Mouse (Mus musculus): ENCODE measurements around the gene Jade2. TPM values are rescaled to one million over a fixed set of nuclear protein-coding genes. Genes with fewer than 3 reads are reported as not detected.

Gene Jade2
- polyA plus RNA-seq, 1 experiment from 2014 or later = 0.78 TPM

DNA sequence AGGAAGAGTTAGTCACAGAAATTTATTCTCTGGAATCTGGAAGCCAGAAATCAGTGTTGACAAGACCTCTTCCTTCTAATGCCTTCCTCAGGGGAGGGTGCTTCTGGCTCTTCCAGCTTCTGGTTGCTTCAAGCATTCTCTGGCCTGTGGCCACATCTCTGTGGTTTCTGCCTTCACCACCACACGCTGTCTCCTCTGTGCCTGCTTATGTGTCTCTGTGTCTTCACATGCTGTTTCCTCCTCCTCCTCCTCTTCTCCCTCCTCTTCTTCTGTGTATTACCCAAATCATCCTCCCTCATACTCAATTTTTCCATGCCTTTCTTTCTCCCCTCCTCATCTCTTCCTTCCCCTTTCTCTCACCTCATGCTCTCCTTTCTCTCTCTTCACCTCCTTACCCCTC, 17.6 kb upstream of the Jade2 start:
- H3K4me1 ChIP-seq = no peaks in the 10 kb centered on the region
- WGBS = 83% methylated on average over 1 of the region's 1 CpGs
- no peaks in the 10 kb centered on the region for H3K9me3 ChIP-seq (replicated peaks)
- H3K4me3 ChIP-seq = no peak overlapping the region
- H3K36me3 ChIP-seq = no peaks in the 10 kb centered on the region
- no peak overlapping the region for H3K27ac ChIP-seq
- no peaks in the 10 kb centered on the region for H3K27me3 ChIP-seq (ENCODE audit: low read depth, poor library complexity, severe bottlenecking)
- DNase-seq (ENCODE audit: low spot score) = no peak

DNA sequence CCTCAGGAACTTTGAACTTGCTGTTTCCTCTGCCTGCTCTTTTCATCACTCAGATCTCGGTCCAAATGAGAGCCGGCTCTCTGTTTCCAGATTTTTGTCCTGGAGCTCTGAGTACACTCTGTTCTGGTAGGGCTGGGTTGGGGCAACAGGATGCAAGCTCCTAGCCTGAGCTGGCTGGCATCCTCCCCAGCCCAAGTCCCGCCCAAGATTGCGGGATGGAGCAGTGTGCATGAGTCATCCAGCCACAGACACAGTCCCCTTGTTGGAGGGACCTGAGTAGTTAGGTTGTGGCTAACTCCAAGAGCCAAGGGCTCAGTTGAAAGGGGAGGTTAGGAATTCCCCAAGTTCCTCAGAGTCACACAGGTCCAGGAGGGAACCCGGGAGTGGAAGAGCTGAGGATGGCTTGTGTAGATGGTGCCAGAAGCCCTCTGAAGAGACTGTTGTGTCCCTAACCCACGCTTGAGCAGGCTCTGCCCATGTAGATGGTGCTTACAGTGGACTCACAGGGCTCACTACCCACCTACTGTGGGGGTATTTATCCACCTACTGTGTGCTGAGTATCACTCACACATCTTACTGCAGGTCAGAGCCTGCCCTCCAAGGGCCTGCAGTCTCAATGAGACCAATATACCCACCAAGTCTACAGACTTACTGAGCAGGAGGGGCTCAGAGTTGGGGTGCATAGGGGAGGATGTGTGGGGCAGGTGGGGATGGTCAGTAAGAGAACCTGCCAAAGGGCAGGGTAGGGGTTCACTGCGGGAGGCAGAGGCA, 17.0 kb upstream of the Jade2 start:
- DNase-seq (ENCODE audit: low spot score) = no peak
- Histone ChIP-seq H3K27me3 (ENCODE audit: low read depth, poor library complexity, severe bottlenecking) (no peaks in the 10 kb centered on the region), H3K4me3 (no peak overlapping the region), H3K27ac (no peak overlapping the region), H3K36me3 (no peaks in the 10 kb centered on the region), H3K4me1 (no peaks in the 10 kb centered on the region), H3K9me3 (replicated peaks) (no peaks in the 10 kb centered on the region)
- 85% methylated on average over 7 of the region's 7 CpGs for WGBS

DNA sequence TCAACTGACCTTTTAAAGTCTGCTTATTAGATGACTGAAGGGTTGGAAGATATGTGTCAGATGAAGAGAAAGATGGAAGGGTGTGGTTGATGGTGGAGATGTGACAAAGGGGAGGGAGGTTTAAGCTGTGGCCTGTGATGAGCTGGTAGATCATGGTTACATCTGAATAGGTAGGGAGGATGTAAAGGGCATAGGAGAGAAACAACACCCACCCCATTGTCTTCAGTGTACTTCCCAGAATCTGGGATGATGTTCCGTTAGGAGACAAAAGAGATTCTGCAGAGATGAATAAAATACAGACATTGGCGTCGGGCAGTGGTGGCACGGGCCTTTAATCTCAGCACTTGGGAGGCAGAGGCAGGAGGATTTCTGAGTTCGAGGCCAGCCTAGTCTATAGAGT, 15.7 kb upstream of the Jade2 start:
- Histone ChIP-seq H3K4me3 (no peak overlapping the region), H3K27me3 (ENCODE audit: low read depth, poor library complexity, severe bottlenecking) (no peaks in the 10 kb centered on the region), H3K27ac (no peak overlapping the region), H3K4me1 (no peaks in the 10 kb centered on the region), H3K9me3 (replicated peaks) (no peaks in the 10 kb centered on the region), H3K36me3 (no peaks in the 10 kb centered on the region)
- DNase-seq (ENCODE audit: low spot score) = no peak
- WGBS = 96% methylated on average over 5 of the region's 5 CpGs

GRCm38 (mm10) chr11:51867261-51867660, 9.8 kb upstream of the Jade2 start:
- DNase-seq (ENCODE audit: low spot score) = no peak
- WGBS = 91% methylated on average over 10 of the region's 10 CpGs

GRCm38 (mm10) chr11:51866020-51866419, 8.6 kb upstream of the Jade2 start:
- Histone ChIP-seq H3K4me1 (no peaks in the 10 kb centered on the region), H3K27me3 (ENCODE audit: low read depth, poor library complexity, severe bottlenecking) (no peaks in the 10 kb centered on the region), H3K9me3 (replicated peaks) (no peaks in the 10 kb centered on the region), H3K36me3 (no peaks in the 10 kb centered on the region), H3K4me3 (no peak overlapping the region), H3K27ac (no peak overlapping the region)
- no peak for DNase-seq (ENCODE audit: low spot score)
- 78% methylated on average over 3 of the region's 3 CpGs for WGBS

More at GRCm38 (mm10) chr11:51867261-51867660, 9.8 kb upstream of the Jade2 start:
- Histone ChIP-seq H3K27ac (no peak overlapping the region), H3K4me3 (no peak overlapping the region), H3K36me3 (no peaks in the 10 kb centered on the region), H3K9me3 (replicated peaks) (no peaks in the 10 kb centered on the region), H3K4me1 (no peaks in the 10 kb centered on the region), H3K27me3 (ENCODE audit: low read depth, poor library complexity, severe bottlenecking) (no peaks in the 10 kb centered on the region)

DNA sequence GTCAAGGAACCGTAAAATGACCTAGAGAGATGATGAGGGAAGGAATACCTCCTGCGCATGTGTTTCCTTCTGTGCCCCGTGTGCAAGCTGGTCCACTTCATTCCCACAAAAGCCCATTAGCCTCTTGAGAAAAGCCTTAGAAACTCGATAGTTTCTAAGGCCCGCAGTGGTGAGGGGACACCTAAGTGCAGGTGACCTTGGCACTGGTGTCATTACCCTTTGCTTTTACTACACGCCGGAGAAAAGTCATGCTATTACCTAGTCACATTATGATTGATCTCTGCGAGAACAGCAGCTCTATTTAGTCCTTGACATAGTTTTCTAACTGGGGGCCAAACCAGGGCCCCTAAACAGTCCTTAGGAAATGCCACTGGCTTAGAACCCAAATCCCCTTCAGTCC, 3.2 kb upstream of the Jade2 start:
- WGBS = 86% methylated on average over 8 of the region's 8 CpGs
- Histone ChIP-seq H3K4me3 (no peak overlapping the region), H3K27me3 (ENCODE audit: low read depth, poor library complexity, severe bottlenecking) (peaks cover 53% of the 10 kb centered on the region), H3K27ac (no peak overlapping the region), H3K4me1 (peaks cover 34% of the 10 kb centered on the region), H3K9me3 (replicated peaks) (no peaks in the 10 kb centered on the region), H3K36me3 (no peaks in the 10 kb centered on the region)
- DNase-seq (ENCODE audit: low spot score) = no peak

DNA sequence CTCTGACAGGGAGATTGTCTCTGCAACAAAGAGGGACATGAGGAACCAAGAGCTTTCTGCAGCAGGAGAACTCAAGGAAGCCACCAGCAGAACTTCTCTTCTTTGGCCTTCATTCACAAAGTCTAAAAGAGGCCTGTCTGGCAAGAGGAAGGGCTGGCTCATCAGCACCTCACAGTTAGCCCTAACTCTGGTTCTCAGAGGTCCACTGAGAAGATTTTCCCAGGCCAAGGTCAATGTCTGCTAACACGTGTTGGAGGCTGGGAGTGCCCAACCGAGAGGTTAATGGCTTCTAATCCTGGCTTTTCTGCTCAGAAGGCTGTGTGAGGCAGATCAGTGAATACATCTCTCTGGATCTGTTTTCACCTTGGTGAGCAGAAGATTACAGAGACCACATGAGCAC, 2.1 kb upstream of the Jade2 start:
- Histone ChIP-seq H3K27ac (no peak overlapping the region), H3K4me3 (no peak overlapping the region), H3K27me3 (ENCODE audit: low read depth, poor library complexity, severe bottlenecking) (peaks cover 60% of the 10 kb centered on the region), H3K9me3 (replicated peaks) (no peaks in the 10 kb centered on the region), H3K36me3 (no peaks in the 10 kb centered on the region), H3K4me1 (peaks cover 45% of the 10 kb centered on the region)
- DNase-seq (ENCODE audit: low spot score) = no peak
- 26% methylated on average over 2 of the region's 2 CpGs for WGBS

GRCm38 (mm10) chr11:51858528-51859051, 1.1 kb upstream of the Jade2 start:
- under 1% methylated on average over 28 of the region's 28 CpGs for WGBS
- Histone ChIP-seq H3K9me3 (replicated peaks) (no peaks in the 10 kb centered on the region), H3K4me1 (peaks cover 49% of the 10 kb centered on the region), H3K4me3 (peak overlapping the region; percentile 74), H3K27me3 (ENCODE audit: low read depth, poor library complexity, severe bottlenecking) (peaks cover 69% of the 10 kb centered on the region), H3K36me3 (no peaks in the 10 kb centered on the region), H3K27ac (peak overlapping the region; percentile 78)
- peak; percentile 64 for DNase-seq (ENCODE audit: low spot score)

DNA sequence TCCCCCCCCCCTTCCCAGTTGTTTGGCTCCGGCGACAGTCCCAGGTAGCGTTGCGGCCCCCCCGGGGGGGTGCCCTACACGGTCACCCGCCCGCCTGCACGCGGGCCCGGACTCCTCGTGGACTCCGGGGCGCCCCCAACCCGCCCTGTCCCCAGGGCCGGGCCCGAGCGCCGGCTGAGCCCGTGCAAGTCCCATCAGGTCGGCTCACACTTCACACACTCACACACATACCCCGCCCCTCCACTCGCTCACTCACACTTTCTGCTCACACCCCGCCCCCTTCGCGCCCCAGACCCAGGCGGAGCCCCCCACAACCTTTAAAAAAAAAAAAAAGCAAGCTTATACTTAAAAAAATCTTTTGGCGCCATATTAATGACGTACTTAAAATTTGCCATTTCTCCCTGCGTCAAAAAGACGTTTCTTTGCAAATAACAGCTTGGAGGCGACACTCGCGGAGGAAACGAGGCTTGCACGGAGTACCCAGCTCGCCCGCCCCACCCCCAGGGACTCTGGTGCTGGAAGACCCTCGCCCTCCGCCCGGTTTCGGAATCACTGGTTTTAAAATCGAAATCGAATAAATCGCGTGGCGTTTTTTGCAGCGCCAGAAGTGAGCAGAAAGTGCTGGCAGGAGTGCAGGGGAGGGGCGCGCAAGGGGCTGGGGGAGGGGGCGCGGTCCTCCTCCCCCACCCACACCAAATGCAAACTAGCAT, 520 bp upstream of the Jade2 start:
- H3K27ac ChIP-seq = peak overlapping the region; percentile 78
- H3K36me3 ChIP-seq = no peaks in the 10 kb centered on the region
- under 1% methylated on average over 51 of the region's 52 CpGs for WGBS
- H3K4me3 ChIP-seq = peak overlapping the region; percentile 74
- peak; percentile 59 for DNase-seq (ENCODE audit: low spot score)
- H3K9me3 ChIP-seq (replicated peaks) = no peaks in the 10 kb centered on the region
- H3K27me3 ChIP-seq (ENCODE audit: low read depth, poor library complexity, severe bottlenecking) = peaks cover 69% of the 10 kb centered on the region
- peaks cover 52% of the 10 kb centered on the region for H3K4me1 ChIP-seq

DNA sequence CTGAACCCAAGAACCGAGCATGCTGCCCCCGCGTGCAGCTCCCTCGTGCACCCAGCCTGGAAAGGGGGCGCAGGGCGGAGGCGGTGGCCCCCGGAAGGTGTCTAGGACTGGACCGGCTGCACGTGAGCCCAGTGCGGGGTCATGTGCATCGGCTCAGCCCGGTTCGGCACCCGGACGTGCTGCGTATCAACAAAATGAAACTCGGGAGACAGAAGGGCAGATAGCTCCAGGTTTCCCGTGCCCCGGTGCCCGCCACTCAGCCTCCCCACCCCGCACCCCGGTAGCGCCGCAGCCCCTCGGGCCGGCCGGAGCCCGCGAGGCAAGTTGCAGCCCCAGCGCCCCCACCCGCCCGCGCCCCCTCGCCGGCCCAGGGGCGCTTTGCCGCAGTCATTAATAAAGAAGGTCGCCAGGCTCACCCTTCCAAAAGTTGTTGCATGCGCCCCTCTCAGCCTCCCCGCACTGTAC, 805 bp downstream of the Jade2 start:
- DNase-seq (ENCODE audit: low spot score) = peak; percentile 71
- H3K27me3 ChIP-seq (ENCODE audit: low read depth, poor library complexity, severe bottlenecking) = peaks cover 69% of the 10 kb centered on the region
- H3K4me1 ChIP-seq = peaks cover 65% of the 10 kb centered on the region
- peak overlapping the region; percentile 78 for H3K27ac ChIP-seq
- under 1% methylated on average over 41 of the region's 41 CpGs for WGBS
- no peaks in the 10 kb centered on the region for H3K9me3 ChIP-seq (replicated peaks)
- H3K4me3 ChIP-seq = peak overlapping the region; percentile 74
- H3K36me3 ChIP-seq = no peaks in the 10 kb centered on the region

DNA sequence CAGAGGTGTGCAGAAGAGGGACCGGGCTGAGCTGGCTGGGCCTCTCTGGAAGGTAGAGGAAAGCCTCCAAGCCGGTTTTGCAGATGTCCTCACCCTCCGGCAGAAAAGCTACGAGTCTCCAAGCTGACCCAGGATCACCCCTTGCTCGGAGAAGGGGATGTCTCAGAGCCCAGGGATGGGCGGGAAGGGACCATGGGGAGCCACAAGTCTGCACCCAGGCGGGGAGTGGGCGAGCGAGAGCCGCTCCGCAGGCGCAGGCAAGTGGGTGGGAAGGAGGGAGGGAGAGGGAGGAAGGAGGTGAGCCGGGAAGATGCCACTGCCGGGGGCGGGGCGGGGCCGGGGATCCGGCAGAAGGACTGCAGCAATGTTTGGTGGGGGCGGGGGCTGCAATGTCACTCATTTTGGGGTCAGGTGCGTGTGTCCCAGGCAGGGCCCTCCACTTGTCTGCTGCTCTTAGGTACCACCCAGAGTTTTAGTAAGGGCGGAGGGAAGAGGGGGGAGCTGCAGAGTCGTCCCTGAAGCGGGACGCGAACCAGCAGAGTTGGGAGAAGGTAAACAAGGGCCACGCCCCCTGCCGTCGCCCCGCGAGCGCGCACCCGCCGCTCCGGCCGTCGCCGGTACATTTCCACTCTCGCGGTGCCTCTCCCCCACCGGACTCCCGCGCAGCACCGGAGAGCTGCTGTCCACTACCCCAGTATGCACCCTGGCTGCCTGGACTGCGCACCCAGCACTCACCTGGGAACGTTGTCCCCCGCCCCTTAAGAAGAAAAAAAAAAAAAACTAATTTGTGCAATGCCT, 1.4 kb downstream of the Jade2 start:
- no peaks in the 10 kb centered on the region for H3K9me3 ChIP-seq (replicated peaks)
- H3K4me1 ChIP-seq = peaks cover 65% of the 10 kb centered on the region
- H3K36me3 ChIP-seq = no peaks in the 10 kb centered on the region
- peak overlapping the region; percentile 74 for H3K4me3 ChIP-seq
- WGBS = under 1% methylated on average over 46 of the region's 47 CpGs
- DNase-seq (ENCODE audit: low spot score) = no peak
- peaks cover 69% of the 10 kb centered on the region for H3K27me3 ChIP-seq (ENCODE audit: low read depth, poor library complexity, severe bottlenecking)
- H3K27ac ChIP-seq = peak overlapping the region; percentile 78

- H3K36me3 ChIP-seq = no peaks in the 10 kb centered on the region
- H3K27ac ChIP-seq = peak overlapping the region; percentile 74
- peaks cover 61% of the 10 kb centered on the region for H3K27me3 ChIP-seq (ENCODE audit: low read depth, poor library complexity, severe bottlenecking)
- peak overlapping the region; percentile 74 for H3K4me3 ChIP-seq
- no peaks in the 10 kb centered on the region for H3K9me3 ChIP-seq (replicated peaks)
- DNase-seq (ENCODE audit: low spot score) = peak; percentile 89
- peaks cover 65% of the 10 kb centered on the region for H3K4me1 ChIP-seq
- WGBS = 4% methylated on average over 40 of the region's 42 CpGs
Measured at GRCm38 (mm10) chr11:51854981-51855817, 2.3 kb downstream of the Jade2 start.
